Mouse (Mus musculus) heart, adult 2 months (tissue): ENCODE results near the gene Kirrel2.

Experiments used
- CTCF ChIP-seq: fragments of 200-600 bp; IDR thresholded peaks from 2 replicates; pipeline ENCODE4 v1.8.1; 2022; ENCODE audit warnings: antibody characterized with exemption, mild to moderate bottlenecking, moderate library complexity
- EP300 ChIP-seq: fragments of 200-500 bp; IDR thresholded peaks from 2 replicates; pipeline ENCODE4 v1.6.1; 2011; ENCODE audit warnings: low read depth, low read length, control low read depth; ENCODE audit not compliant: insufficient read depth

GRCm38 (mm10) chr7:30444971-30445751, 12.3 kb downstream of the Kirrel2 start, which contains the start of gene Aplp1:
- TF ChIP-seq EP300 (no peak), CTCF (no peak)
